Mouse (Mus musculus) kidney, embryonic 15.5 days (tissue): ENCODE measurements around the gene Ell2. TPM values are rescaled to one million over a fixed set of nuclear protein-coding genes. Genes with fewer than 3 reads are reported as not detected.

ENCODE experiments used
- ATAC-seq: fragments of 200-750 bp; cut with Nextera tagmentation; replicated peaks from 2 replicates; pipeline ENCODE4 v1.8.0; 2017; ENCODE audit warnings: moderate TSS enrichment; ENCODE audit not compliant: low FRiP score
- H3K27ac ChIP-seq: fragments of 300-500 bp; sonication (generic); 2 replicates; pipeline ENCODE4 v1.5.1; 2015; ENCODE audit warnings: mild to moderate bottlenecking, inconsistent platforms
- H3K27me3 ChIP-seq: fragments of 300-500 bp; sonication (generic); 2 replicates; pipeline ENCODE4 v1.6.1; 2015; ENCODE audit warnings: inconsistent platforms
- H3K36me3 ChIP-seq: fragments of 300-500 bp; sonication (generic); 2 replicates; pipeline ENCODE4 v1.6.1; 2015; ENCODE audit warnings: inconsistent platforms
- H3K4me1 ChIP-seq: fragments of 300-500 bp; sonication (generic); 2 replicates; pipeline ENCODE4 v1.6.1; 2015; ENCODE audit warnings: inconsistent platforms
- H3K4me2 ChIP-seq: fragments of 300-500 bp; sonication (generic); 2 replicates; pipeline ENCODE4 v1.6.1; 2015; ENCODE audit warnings: moderate library complexity, mild to moderate bottlenecking, inconsistent platforms
- H3K4me3 ChIP-seq: fragments of 300-500 bp; sonication (generic); replicated peaks from 2 replicates; pipeline ENCODE4 v1.5.1; 2015; ENCODE audit warnings: mild to moderate bottlenecking, inconsistent platforms
- H3K9ac ChIP-seq: fragments of 300-500 bp; sonication (generic); 2 replicates; pipeline ENCODE4 v1.6.1; 2015; ENCODE audit warnings: mild to moderate bottlenecking, inconsistent platforms
- H3K9me3 ChIP-seq: fragments of 300-500 bp; sonication (generic); replicated peaks from 2 replicates; pipeline ENCODE4 v1.6.1; 2016; ENCODE audit warnings: inconsistent platforms
- WGBS: fragments of 180-500 bp; shearing (Covaris S2); methylation state at CpG from one replicate; pipeline ENCODE4 v1.1.7; 2015; ENCODE audit warnings: mixed read lengths; 5-methylcytosine and 5-hydroxymethylcytosine counted together
- polyA plus RNA-seq: library from polyadenylated mRNA; unstranded; fragments of >200 nt; fragmentation: Nextera tagmentation; extraction: Ambion mirVana; gene quantifications from 2 replicates; pipeline ENCODE4 v1.2.1, GENCODE M21; 2015

Ell2 gene
- polyA plus RNA-seq, 1 experiment from 2014 or later, result 4.7 TPM

- H3K27ac ChIP-seq, result no peak overlapping the region
- no peak overlapping the region for H3K9ac ChIP-seq
- peak; percentile 98 for ATAC-seq
- H3K4me1 ChIP-seq, result 0 out of 2 replicates have a peak, but pooled peaks cover 3% of the 10 kb centered on the region
- no peaks in the 10 kb centered on the region for H3K27me3 ChIP-seq
- 27% methylated on average over 18 of the region's 18 CpGs for WGBS
- no peaks in the 10 kb centered on the region for H3K9me3 ChIP-seq
- no peaks in the 10 kb centered on the region for H3K36me3 ChIP-seq
- peak overlapping the region; percentile 31 for H3K4me3 ChIP-seq
- peak overlapping the region; percentile 59 for H3K4me2 ChIP-seq
These were observed 91.0 kb downstream of the Ell2 start for GRCm38 (mm10) chr13:75797369-75798141.

DNA sequence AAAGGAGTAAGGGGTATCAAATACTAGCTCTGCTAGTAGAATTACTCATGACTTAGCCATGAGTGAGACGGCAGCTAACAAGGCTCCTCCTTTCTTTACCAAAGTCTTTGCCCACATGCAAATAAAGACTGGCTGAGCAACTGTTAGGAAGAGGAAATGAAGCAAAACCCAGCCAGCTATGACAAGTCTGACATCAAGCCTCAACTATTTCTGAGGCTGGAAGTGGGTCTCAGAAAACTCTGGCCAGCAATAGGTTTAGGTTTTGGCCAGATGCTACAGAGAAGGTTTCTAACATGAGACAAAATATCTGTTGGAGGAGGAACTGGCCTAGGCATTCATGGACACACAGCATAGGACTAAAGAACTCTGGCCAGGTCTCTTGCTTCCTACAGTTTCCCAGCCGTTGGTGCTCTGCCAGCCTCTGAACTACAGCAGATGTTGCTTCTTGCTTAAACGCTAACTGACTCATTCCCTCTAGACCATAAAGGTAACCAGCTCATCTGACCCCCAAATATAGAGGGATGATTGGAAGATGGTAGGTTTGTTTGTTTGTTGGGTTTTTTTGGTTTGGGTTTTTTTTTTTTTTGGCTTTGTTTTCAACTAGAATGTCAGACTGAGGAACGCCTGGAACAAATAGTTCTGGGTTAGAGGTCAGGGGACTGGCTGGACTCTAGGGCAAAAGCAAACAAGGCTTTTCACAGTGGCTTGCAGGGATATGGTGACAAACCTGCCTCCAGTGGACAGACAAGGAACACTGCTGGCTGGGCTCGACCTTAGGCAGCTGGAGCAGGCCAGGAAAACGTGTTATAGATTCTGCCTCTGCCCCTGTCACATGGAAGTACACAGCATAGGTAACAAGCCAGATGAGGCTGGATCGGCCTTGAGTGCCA is 92.1 kb downstream of the Ell2 start:
- no peaks in the 10 kb centered on the region for H3K27me3 ChIP-seq
- no peak for ATAC-seq
- H3K36me3 ChIP-seq, result no peaks in the 10 kb centered on the region
- H3K4me3 ChIP-seq, result no peak overlapping the region
- 68% methylated on average over 7 of the region's 7 CpGs for WGBS
- no peak overlapping the region for H3K27ac ChIP-seq
- H3K9ac ChIP-seq, result no peak overlapping the region
- H3K4me2 ChIP-seq, result no peak overlapping the region
- H3K4me1 ChIP-seq, result 0 out of 2 replicates have a peak, but pooled peaks cover 3% of the 10 kb centered on the region
- H3K9me3 ChIP-seq, result no peaks in the 10 kb centered on the region

GRCm38 (mm10) chr13:75799421-75799820 is 92.9 kb downstream of the Ell2 start:
- H3K4me2 ChIP-seq, result no peak overlapping the region
- no peak overlapping the region for H3K4me3 ChIP-seq
- H3K4me1 ChIP-seq, result 0 out of 2 replicates have a peak, but pooled peaks cover 3% of the 10 kb centered on the region
- H3K27ac ChIP-seq, result no peak overlapping the region
- no peak for ATAC-seq
- no peaks in the 10 kb centered on the region for H3K9me3 ChIP-seq
- no peaks in the 10 kb centered on the region for H3K36me3 ChIP-seq
- H3K27me3 ChIP-seq, result no peaks in the 10 kb centered on the region
- WGBS, result 90% methylated on average over 3 of the region's 3 CpGs
- H3K9ac ChIP-seq, result no peak overlapping the region

GRCm38 (mm10) chr13:75807969-75808368 is 101.4 kb downstream of the Ell2 start:
- no peak overlapping the region for H3K9ac ChIP-seq
- no peak overlapping the region for H3K4me3 ChIP-seq
- no peaks in the 10 kb centered on the region for H3K36me3 ChIP-seq
- no peaks in the 10 kb centered on the region for H3K4me1 ChIP-seq
- no peak overlapping the region for H3K4me2 ChIP-seq
- H3K27ac ChIP-seq, result no peak overlapping the region
- no peaks in the 10 kb centered on the region for H3K9me3 ChIP-seq
- H3K27me3 ChIP-seq, result no peaks in the 10 kb centered on the region
- no peak for ATAC-seq
- WGBS, result 79% methylated on average over 1 of the region's 1 CpGs

DNA sequence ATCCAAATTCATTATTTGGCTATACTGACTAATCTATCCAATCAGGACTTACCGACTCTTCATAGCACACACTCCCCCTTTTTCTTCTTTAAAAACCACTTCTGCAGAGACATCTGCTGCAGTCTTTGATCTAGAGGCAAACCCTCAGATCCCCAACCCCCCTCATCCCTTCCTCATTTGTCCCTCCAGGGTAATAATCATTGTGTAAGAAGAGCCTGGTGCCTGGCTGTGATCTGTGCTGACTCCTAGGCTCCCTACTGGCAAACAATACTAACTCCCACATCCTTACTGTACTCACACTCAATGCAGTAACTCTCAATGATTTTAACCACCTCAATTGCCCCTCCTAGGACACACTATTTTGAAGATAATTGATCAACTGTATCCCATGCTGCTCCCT is 103.4 kb downstream of the Ell2 start:
- Histone ChIP-seq H3K36me3 (no peaks in the 10 kb centered on the region), H3K4me3 (no peak overlapping the region), H3K9ac (no peak overlapping the region), H3K4me1 (no peaks in the 10 kb centered on the region), H3K4me2 (no peak overlapping the region), H3K27me3 (no peaks in the 10 kb centered on the region), H3K9me3 (no peaks in the 10 kb centered on the region), H3K27ac (no peak overlapping the region)
- no peak for ATAC-seq
- 78% methylated on average over 1 of the region's 1 CpGs for WGBS

DNA sequence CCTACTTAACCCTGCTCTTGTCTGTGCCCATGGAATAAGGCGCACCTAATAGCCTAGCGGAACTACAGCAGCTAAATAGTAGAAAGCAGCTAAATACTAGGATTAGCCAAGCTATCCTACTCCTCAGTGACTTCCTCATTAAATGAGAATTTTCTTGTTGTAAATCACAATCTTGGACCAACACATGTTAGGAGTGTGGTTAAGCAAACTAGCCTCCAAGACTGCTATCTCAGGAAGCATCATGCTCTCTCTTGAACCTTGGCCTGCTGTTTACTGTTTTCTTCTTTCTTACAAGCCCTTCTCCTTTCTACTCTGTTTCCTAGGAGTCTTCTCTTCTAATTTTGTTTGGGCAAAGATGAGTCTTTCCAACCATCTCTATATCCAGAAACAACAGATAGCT is 110.6 kb downstream of the Ell2 start:
- no peaks in the 10 kb centered on the region for H3K27me3 ChIP-seq
- H3K36me3 ChIP-seq, result no peaks in the 10 kb centered on the region
- no peak overlapping the region for H3K4me2 ChIP-seq
- H3K9ac ChIP-seq, result no peak overlapping the region
- no peak overlapping the region for H3K4me3 ChIP-seq
- no peak overlapping the region for H3K27ac ChIP-seq
- no peaks in the 10 kb centered on the region for H3K9me3 ChIP-seq
- ATAC-seq, result no peak
- H3K4me1 ChIP-seq, result no peaks in the 10 kb centered on the region
- 93% methylated on average over 2 of the region's 2 CpGs for WGBS

DNA sequence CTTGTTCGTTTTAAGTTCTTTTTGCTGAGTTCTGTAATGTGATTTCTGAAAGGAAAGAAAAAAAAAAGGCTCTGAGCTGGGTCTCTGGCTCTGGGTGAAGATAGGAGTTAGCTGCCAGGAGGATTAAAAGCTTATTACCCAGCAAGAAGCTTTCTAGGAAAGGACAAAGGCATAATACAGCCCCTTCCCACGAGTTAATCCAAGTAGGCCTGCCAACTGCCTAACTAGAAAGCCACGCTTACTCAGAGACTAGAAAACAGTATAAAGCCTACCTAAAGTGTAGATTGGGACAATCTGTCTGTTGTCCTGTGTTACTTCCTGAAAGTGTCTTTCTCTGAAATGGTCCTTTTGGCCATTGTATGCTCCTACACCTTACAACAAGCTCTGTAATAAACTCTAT is 111.9 kb downstream of the Ell2 start:
- no peak for ATAC-seq
- no peak overlapping the region for H3K4me2 ChIP-seq
- WGBS, result 71% methylated on average over 3 of the region's 3 CpGs
- no peaks in the 10 kb centered on the region for H3K36me3 ChIP-seq
- no peaks in the 10 kb centered on the region for H3K4me1 ChIP-seq
- no peak overlapping the region for H3K4me3 ChIP-seq
- no peak overlapping the region for H3K27ac ChIP-seq
- H3K27me3 ChIP-seq, result no peaks in the 10 kb centered on the region
- no peak overlapping the region for H3K9ac ChIP-seq
- H3K9me3 ChIP-seq, result no peaks in the 10 kb centered on the region

- no peak overlapping the region for H3K9ac ChIP-seq
- H3K4me1 ChIP-seq, result no peaks in the 10 kb centered on the region
- ATAC-seq, result no peak
- H3K27me3 ChIP-seq, result no peaks in the 10 kb centered on the region
- H3K9me3 ChIP-seq, result no peaks in the 10 kb centered on the region
- no peak overlapping the region for H3K4me2 ChIP-seq
- no peaks in the 10 kb centered on the region for H3K36me3 ChIP-seq
- WGBS, result 84% methylated on average over 3 of the region's 3 CpGs
- H3K27ac ChIP-seq, result no peak overlapping the region
- H3K4me3 ChIP-seq, result no peak overlapping the region
These were observed 112.6 kb downstream of the Ell2 start for GRCm38 (mm10) chr13:75818945-75819706.

GRCm38 (mm10) chr13:75819898-75820297 is 113.3 kb downstream of the Ell2 start:
- Histone ChIP-seq H3K4me3 (no peak overlapping the region), H3K4me1 (no peaks in the 10 kb centered on the region), H3K27me3 (no peaks in the 10 kb centered on the region), H3K27ac (no peak overlapping the region), H3K36me3 (no peaks in the 10 kb centered on the region), H3K9ac (no peak overlapping the region), H3K9me3 (no peaks in the 10 kb centered on the region), H3K4me2 (no peak overlapping the region)
- ATAC-seq, result no peak
